Mouse (Mus musculus) induced T-regulatory cell, adult 2 months (primary cell): ENCODE results near the gene Olfr1396.

Experiments
- DNase-seq: peaks from one replicate; pipeline ENCODE4 v3.0.0-alpha.2; 2012; ENCODE audit warnings: low read depth

Olfr1396 gene

GRCm38 (mm10) chr11:49114774-49115173 is at the start of gene Olfr1396:
Gene Olfr1396 (minus strand): TSS chr11:49114874.
- DNase-seq: no peak

DNA sequence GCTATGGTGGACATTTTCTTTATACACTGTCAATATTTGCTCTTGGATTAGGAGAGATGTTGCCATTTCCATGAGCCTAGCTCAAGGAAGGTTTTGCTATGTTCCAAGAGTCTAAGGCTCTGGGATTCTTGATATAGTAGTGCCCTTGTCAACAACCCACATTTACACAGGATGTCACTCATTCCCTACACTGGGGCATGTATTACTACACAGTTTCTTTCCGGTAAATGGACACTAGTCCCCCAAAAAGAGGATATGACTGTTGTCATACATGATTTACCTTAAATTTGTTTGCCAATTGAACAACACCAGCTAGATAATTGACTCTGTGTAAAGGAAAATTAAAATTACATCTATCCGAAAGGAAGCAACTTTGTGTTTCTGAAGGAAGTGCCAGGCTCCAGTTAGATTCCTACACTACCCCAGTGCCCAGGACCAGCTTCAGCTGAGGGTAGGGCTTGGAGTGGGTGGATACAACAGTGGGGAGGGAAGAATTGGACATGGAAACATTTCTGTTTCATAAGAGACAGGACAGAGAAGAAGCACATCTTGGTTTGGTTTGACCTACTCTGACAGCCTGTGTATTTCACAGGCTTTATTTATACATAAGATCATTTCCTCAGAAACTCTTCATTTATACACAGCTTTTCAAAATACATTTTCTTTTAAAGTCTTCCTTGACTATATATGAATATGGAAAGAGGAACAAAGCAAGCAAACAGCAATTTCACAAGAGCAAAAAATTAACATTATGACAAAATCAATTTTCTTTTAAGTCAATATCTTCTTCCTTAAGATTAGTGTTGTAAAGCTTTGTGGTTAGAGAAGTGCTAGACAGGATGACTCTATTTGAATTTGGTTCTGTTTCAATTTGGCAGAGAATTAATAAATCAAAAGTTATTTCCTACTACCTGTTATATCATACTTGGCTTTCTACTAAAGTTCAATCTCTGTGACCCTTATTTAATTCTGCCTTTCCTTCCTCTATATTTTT is 42.4 kb upstream of the Olfr1396 start:
- DNase-seq: no peak

GRCm38 (mm10) chr11:49154077-49154476 is 39.4 kb upstream of the Olfr1396 start, which contains the start of gene Olfr1394:
Gene Olfr1394 (plus strand): TSS chr11:49154377.
- no peak for DNase-seq

DNA sequence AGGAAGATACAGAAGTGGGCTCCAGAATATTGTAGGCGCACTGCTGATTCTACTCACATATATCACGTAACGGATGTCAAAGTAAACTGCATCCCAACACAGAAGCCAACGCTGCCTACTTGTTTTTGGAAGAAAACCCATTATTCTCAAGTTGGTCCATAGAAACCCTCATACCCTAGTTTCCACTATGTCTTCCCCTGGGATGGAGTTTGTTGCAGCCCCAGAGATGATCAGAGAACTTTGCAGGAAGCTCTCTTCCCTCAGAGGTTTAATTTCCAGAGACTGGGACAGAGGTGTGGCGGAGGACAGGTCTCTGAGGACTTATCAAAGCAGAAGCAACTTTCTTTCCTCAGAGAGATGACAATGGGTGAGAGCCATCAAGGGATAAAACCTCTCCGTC is 27.3 kb upstream of the Olfr1396 start, which contains the start of gene Olfr1395:
Gene Olfr1395 (plus strand): TSS at position 301 of the 400 bp plus-strand sequence.
- DNase-seq: no peak

- no peak for DNase-seq
Observed at GRCm38 (mm10) chr11:49124169-49124568, 9.5 kb upstream of the Olfr1396 start.

DNA sequence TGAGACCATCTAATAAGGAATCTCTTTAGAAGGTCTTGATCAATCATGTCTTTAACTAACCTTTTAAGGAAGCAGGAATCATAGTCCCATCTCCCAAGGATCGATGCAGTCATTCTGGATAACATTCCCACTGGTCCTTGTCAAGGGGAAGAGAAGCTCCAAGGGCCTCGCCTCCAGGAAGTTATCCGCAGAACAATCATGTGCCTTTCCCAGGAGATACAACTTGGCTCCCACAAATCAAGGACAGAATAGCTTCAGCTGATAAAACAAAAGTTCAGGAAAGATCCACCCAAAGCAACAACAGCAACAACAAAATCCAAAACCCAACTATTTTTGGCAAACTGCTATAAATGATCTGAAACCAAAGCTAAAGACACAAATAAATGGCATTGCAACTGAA is 5.0 kb upstream of the Olfr1396 start:
- no peak for DNase-seq

DNA sequence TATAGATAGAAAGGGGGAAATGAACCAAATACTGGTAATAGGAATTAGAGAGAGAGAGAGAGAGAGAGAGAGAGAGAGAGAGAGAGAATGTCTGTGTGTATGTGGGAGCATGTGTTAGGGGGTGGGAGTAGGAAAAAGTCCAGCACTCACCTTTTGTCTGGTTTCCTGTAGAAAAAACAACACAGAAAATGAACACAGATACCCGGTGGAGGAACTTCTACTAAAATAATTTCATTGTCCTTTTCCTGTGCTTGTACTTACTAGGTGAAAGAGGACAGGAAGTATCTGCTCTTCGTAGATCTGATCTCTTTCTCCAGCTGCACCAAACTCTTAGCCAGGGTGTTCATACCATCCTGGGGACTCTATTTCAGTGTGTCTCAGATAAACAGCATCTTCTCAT is 516 bp downstream of the Olfr1396 start:
- no peak for DNase-seq

- DNase-seq: no peak
Observed at GRCm38 (mm10) chr11:49112624-49113219, 2.0 kb downstream of the Olfr1396 start.

DNA sequence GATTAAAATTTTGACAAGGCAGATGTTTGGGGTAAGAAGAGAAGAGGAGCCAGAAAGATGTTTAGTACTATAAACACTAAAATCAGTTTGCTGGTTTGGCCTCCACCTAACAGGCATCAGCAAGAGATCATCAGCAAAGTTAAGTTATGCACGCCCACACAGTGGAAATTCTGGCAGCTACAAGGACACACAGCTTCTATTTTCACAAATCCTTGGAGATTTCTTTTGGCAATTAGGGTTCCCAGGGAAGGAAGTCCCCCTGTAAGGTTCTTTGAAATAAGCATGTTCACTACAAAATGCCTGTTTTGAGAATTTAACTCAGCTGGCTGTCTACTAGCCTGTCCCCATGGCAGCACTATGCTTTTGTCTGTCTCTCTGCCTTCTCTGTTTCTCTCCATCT is 3.7 kb downstream of the Olfr1396 start:
- DNase-seq: no peak

GRCm38 (mm10) chr11:49108833-49109232 is 5.8 kb downstream of the Olfr1396 start:
- peak; percentile 79 for DNase-seq

- DNase-seq: peak; percentile 22
Observed at GRCm38 (mm10) chr11:49107650-49108537, 6.8 kb downstream of the Olfr1396 start.

GRCm38 (mm10) chr11:49105752-49106151 is 8.9 kb downstream of the Olfr1396 start:
- no peak for DNase-seq

DNA sequence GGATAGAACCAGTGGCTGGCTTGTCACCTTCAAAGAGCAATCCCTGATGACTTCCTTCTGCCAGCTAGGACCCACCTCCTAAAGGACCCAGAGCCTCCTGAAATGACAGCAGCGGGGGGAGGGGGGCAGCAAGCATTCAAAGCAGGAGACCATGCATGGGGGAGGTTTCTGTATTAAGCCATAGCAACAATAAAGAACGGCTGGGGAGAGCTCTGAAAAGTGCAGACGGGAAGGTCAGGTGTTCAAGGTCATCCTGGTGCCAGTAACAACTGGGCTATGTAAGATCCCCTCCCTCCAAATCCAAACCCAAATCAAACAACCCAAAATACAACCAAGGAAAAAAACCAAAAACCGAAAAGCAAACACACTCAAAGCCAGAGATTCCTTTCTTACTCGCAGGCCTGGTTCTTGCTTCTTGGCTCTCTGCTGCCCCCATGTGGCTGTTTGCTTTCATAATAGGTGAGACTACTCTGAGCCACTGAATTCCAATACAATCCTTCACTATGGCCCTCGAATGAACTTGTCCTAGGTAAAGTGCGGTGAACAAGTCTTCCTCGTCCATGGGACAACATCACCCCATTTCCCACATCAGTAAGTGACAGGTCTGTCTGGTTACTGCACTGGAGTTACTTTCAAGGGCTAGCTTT is 11.5 kb downstream of the Olfr1396 start:
- DNase-seq: peak; percentile 96

GRCm38 (mm10) chr11:49101500-49101899 is 13.2 kb downstream of the Olfr1396 start:
- peak; percentile 21 for DNase-seq

GRCm38 (mm10) chr11:49100409-49100808 is 14.3 kb downstream of the Olfr1396 start:
- DNase-seq: peak; percentile 78

DNA sequence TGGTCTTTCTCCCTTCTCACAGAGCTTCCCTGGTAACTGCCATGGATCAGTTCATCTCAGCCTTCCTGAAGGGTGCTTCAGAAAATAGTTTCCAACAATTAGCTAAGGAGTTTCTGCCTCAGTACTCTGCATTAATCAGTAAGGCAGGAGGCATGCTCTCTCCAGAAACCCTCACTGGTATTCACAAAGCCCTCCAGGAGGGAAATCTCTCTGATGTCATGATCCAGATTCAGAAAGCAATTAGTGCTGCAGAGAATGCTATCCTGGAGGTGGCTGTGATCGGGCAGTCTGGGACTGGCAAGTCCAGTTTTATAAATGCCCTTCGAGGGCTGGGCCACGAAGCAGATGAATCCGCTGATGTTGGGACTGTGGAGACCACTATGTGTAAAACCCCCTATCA is 19.3 kb downstream of the Olfr1396 start:
- DNase-seq: no peak

- peak; percentile 81 for DNase-seq
Observed at GRCm38 (mm10) chr11:49093861-49094660, 20.6 kb downstream of the Olfr1396 start.

DNA sequence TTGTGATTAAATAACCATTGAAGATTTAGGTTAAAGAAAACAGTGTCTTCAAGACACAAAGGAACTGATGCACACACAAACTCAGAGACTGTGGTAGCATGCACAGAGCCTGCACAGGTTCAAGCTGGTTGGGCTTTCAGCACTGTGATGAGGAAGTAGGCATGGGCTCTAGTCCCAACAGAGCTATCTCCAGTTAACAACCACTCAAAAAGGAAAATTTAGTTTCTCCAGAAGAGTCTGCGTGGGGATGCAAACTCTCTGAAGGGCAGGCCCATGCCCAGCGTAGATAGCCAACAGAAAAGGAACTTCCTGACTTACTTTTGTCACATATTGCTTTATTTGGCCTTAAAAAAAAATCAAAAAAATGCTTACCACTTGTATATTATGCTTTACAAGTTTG is 21.9 kb downstream of the Olfr1396 start:
- DNase-seq: peak; percentile 47

DNA sequence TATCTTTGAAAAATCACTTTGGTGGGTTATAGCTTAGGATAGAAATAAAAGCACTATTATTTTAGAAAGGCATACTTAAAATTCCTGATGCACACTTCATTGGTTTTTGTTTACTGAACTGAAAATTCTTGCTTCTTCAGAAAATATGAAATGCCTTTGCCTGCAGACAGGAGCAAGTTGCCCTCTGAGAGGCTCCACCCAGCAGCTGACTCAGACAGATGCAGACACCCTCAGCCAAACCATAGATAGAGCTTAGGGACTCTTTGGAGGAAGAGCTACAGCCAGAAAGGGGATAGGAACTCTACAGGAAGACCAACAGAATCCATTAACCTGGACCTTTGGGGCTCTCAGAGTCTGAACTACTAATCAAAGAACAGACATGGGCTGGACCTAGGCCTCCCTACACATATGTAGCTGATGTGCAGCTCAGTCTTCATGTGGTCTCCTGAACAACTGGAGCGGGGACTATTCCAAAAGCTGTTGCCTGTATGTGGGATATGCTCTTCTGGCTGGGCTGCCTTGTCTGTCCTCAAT is 22.6 kb downstream of the Olfr1396 start:
- peak; percentile 45 for DNase-seq

DNA sequence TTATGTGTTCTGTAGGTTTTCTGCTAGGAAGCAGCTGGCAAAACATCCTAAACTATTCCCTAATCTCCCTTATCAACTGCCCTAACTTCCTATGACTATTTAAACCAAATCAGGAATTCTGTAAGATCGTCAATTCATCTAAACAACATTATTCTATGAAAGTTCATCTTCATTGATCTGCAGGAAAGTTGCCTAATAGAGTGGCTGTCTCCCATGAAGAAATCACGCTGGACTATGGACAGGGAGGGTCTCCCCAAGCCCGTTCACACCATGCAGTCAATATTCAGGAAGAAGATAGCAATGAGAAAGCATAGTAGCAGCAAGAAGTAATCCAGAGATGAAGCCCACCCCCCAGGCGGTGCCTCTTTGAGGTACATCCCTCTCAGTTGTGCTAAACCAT is 23.5 kb downstream of the Olfr1396 start:
- DNase-seq: peak; percentile 29
